Mouse (Mus musculus) frontal cortex, postnatal 10 days (tissue): Measurements from ENCODE around the gene Sf3b6.

Experiments
- DNase-seq, 2 experiments: peaks; one replicate each; pipeline ENCODE4 v3.0.0; 2022; ENCODE audit warnings: low spot score in 2 of 2, mixed read lengths in 1 of 2

Gene Sf3b6

DNA sequence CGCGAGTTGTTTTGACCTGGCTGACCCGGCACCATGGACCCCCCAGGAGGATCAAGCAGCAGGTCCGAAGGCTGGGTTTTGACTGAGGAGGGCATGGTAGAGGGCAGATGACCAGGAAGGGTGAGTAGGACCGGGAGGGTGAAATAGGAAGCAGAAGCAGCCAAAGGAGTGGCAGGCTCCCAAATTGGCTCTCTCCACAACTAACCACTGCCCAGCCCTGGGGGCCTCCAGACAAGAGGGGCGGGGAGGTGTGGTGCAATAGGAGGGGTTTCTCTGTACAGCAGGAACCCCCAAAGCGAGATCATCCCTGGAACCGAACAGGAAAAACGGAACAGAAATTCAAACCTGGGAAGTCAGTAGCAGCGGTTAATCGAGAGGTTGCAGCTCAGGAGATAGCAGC lies 23.4 kb downstream of the Sf3b6 start:
- no peak for DNase-seq

DNA sequence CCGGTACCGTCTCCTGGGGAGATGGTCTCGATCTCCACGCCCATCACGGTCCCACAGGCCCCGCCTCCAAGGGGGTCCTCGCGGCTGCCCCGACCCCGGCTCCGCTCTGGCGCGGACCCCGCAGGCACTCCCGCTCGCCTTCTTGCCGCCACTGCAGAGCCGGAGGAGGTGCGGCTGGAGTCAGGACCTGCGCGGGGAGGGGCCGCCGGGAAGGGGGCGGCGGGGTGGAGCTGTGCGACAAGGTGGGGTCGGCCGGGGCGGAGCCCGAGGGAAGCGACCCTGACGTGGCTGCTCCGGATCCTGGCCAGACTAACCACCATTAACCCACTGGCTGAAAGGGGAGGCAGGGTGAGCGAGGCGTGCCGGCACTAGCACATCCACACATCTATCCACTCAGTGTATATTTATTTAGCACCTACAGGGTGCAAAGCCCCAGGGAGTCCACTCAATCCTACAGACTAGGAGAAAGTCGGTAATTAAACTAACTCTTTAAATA lies 24.1 kb downstream of the Sf3b6 start, which contains the start of gene Fkbp1b:
Gene Fkbp1b, minus strand, starts transcription at position 200 of the 496 bp plus-strand sequence.
- DNase-seq = peak in 1 of 2 experiments; percentile 51

DNA sequence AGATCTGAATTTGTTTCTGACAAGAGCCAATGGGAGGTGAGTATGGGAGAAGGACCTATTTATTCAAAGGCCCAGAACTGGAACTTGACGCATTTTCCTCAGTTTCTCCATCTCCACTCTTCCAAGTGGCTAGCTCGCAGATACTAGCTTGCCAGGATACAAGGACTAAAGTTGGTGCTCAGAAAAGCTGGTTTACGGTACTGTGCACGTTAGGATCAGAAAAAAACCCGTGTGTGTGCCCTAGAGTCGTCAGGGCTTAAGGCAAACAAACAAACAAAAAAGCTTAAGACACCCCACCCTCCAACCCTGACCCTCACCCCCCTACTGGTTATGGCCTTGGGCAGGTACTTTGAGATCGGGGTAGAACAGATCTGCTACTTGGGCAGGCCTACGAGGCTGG lies 25.1 kb downstream of the Sf3b6 start:
- no peak for DNase-seq

DNA sequence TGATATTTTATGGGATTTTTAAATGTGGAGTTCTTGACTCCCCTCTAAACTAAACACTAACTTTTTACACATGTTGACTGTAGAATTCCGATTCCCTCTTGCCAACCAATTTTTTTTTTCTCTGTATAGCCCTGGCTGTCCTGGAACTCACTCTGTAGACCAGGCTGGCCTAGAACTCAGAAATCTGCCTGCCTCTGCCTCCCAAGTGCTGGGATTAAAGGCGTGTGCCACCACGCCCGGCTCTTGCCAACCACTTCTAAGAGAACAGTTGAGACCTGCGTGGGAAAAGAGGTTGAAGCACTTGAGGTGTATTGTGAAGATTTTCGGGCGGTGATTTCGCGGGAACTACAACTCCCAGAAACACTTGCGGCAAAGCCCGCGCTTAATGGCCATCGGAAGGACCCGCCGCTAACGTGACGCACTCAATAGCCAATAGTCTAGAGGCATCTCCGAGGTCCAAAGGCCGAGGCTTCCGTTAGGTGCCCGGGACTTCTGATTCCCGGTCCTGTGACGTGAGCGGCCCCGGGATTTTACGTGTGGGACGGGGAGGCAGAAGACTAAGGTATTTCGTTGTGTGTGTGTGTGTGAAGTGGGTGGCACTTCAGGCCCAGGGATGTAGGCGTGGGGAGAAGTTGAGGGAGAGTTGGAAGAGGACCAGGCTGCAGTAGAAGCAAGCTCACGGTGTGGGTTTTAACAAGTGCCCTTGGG lies 25.7 kb downstream of the Sf3b6 start, which contains the start of gene Wdcp:
Gene Wdcp, plus strand, starts transcription at position 414 of the 708 bp plus-strand sequence.
- peak; percentile 85 to 89 for DNase-seq

DNA sequence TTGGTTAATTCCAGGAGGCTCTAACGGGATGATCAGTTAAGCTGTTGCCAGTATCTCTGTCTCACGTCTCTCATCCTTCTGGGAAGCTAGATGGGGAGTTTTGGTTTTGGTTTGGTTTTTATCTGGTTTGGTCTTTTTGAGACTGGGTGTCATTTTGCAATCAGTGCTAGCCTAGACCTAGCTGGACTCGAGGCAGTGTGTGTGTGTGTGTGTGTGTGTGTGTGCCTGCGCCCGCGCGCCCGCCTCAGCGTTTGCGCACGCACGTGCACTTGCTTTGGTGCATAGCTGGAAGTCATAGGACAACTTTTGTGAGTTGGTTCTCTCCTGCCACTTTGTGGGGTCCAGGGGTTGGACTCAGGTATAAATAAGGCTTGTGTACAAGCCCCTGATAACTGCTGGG lies 26.4 kb downstream of the Sf3b6 start:
- no peak for DNase-seq

DNA sequence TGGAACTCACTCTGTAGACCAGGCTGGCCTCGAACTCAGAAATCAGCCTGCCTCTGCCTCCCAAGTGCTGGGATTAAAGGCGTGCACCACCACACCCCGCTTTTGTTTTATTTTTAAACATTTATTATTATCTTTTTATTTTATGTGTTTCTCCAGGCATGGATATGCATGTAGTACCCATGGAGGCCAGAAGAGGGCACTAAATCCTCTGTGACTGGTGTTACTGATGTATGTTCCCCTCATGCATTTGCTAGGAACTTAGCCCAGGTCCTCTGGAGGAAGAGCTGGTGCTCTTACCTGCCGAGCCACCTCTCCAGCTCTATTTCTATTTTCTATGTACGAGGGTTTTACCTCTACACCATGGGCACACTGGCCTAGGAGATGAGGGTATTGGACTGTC lies 38.8 kb downstream of the Sf3b6 start:
- DNase-seq = no peak

DNA sequence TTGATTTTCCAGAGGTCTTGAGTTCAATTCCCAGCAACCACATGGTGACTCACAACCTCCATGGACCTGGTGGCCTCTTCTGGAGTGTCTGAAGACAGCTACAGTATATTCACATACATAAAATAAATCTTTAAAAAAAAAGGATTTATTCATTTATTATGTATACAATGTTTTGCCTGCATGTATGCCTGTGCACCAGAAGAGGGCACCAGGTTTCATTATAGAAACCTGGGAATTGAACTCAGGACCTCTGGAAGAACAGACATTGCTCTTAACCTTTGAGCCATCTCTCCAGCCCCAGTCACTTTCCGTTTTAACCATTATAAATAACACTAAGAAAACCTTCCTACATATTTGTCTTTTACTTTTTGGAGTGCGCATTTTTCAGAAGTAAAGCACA lies 39.5 kb downstream of the Sf3b6 start:
- DNase-seq = no peak

DNA sequence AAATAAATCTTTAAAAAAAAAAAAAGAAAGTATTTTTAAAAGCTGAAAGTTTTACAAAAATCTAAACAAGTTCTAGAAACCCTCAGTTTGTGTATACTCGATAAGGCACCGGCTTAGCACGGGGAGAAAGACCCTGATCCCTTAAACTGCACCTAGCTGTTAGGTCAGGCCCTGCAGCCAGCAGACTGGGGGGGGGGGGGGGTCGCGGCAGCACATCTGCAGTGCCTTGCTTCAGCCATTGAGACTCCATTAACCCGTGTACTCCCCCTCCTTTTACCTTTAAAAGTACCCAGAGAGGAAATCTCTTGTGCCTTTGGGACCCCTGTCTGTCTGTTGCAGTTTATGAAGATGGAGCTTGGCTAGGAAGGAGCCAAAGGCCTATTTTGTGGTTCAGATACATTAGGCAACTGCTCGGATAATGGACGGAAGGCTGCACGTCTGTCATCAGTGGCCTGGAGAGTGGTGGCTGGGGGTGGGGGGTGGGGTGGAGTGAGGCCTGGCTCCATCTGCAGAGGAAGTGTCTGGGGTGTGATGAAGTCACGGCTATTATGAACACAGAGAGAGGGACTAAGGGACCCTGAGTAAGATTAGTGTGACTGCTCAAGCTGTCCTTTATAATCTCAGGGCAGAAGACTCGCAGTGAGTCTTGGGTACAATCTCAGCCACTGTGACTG lies 42.0 kb downstream of the Sf3b6 start:
- no peak for DNase-seq

DNA sequence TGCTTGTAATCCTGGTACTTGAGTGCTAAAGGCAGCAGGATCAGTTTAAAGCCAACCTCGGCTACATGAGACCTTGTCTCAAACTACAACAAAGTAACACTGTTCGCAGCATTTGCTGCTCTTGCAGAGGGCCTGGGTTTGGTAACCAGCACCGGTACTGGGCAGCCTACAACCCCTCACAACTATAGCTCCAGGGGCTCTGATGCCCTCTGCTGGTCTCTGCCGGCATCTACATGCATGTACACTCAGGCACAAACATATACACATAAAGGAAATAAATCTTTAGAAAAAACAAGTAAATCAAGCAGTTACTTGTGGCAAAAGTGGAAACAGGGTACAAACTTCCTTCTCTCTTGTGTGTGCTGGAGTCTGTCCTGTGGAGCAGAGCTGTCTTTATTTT lies 45.3 kb downstream of the Sf3b6 start:
- no peak for DNase-seq

DNA sequence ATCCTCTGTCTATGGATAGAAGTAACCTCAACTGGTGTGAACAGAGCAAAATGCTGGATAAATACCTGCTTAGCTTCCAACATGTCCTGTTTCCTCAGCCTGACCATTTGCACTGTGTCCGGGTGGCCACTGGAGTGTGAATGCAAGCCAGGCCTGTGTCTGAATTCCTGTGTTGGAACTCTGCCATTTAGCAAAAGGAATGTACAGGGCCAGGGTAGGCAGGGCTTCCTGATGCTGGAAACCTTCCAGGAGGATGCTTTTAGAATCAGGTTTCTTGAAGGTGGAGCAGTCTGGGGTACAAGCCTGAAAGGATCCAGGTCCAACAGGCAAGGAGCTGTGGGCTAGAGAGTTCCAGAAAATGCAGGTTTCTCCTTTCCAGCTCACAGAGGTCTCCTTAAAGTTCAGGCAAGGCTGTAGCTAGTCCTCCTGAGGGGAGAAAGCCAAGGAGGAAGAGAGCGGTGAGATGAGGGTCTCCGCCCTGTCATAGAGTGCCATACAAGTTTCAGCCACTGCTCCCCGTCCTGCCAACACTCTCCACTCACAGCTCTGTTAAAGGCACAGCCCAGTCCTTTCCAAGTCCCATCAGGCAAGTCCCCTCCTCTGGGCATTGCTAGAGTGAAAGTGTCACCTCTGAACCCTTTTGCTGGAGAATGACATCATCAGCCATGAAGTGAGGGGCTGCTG lies 46.5 kb downstream of the Sf3b6 start:
- DNase-seq = no peak

DNA sequence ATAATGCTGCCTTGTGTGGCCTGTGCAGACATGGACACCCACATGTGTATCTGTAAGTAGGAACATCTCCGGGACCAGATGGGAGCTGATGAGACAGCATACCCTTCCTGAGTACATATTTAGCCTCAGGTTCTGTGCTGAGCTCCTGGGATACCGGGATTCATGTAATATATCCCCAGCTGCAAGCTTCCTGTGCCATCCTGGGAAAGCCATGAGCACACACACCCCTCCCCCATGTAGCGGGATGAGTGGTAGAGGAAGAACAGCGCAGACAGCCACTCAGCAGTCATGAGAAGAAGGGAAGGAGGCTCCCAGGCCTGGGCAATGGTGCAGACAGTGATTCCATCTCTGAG lies 47.0 kb downstream of the Sf3b6 start:
- DNase-seq = no peak

DNA sequence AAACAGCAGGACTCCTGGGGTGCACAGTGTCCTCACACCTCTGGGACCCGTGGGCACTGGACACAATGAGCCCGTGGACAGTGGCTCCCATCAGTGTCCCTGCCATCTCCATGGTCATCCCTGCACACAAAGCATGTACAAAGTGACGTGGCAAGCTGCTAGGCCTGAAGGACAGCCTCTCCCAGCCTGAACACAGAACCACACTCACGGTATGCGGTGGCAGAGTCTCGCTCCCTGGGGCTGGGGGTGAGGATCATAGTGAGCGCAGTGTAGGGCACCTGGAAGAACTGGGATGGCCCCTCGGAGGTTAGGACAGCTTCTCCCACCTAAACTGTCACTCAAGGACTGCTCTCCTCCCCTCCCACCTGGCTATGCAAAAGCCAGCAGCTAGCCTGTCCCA lies 51.6 kb downstream of the Sf3b6 start:
- DNase-seq = no peak

DNA sequence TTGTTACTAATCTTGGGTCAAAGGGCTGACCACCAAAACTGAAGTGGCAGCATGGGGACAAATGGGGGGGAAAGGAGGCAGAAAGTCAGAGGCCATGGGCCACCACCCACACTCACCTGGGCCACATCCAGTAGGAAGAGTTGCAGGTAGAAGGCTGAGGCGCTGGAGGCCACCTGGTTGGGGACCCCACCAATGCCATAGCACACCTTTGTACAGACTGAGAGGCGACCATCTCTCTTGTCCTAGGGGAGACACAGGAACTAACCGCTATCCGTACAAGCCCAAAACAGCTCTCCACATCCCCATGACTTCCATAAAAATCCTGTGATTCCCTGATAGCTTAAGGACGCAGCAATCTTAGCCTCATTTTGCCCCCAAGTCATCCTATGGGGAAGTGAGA lies 53.9 kb downstream of the Sf3b6 start:
- no peak for DNase-seq

DNA sequence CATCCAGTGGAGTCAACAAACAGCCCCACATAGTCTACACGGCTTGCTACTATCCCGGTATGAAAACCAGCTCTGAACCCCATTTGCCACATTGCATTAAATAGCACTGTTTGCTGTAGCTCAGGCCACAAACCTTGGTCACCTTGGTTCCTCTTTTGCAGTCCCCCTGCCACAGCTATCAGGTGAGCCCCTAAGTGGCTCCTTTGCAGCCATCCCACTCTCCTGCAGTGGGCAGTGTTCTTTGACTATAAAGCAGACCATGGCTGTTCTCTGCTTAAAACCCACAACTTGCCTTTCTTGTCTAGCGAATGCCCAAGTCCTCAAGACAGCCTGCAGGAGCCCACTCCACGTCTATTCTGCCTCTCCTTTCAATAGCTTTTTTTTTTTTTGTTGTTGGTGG lies 54.9 kb downstream of the Sf3b6 start:
- DNase-seq = no peak

DNA sequence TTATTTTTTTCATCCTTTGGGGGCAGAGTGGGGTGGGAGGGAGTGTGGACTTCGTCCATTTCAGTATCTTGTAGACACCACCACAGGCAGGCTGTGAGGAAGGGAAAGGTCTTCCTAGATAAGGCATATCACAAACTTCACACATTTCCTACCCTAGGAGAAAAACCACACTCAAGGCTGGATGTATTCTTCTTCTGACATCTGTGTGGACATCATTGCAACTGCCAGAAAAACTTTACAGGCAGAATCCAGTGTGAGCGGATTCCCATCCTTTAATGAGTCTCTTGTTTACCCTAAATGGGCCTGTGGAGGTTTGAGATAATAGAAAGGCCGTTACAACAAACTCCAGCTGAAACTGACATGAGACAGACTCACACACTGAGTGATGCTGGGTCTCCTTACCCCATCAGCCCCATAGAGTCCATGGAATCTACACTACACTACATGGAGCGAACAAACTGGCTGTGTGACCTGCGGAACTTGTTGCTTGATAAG lies 55.7 kb downstream of the Sf3b6 start:
- DNase-seq = no peak

DNA sequence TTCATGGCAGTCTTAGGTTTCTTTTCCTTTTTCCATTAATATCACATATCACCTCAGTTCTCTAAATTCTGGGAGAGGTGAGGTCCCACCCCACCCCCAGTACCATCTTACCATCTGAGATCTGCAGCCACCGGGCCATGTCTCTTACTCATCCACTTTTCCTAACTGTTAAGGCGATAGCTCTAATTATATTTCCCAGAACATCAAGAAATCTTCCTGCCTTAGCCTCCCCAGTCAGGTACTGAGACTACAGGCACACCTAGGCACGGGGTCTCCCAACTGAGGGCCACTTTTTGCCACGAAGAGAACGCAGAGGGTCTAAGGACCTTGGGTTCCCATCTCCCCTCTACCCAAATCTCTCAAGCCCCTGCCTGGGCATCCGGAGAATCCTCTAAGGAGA lies 56.2 kb downstream of the Sf3b6 start:
- DNase-seq = no peak

DNA sequence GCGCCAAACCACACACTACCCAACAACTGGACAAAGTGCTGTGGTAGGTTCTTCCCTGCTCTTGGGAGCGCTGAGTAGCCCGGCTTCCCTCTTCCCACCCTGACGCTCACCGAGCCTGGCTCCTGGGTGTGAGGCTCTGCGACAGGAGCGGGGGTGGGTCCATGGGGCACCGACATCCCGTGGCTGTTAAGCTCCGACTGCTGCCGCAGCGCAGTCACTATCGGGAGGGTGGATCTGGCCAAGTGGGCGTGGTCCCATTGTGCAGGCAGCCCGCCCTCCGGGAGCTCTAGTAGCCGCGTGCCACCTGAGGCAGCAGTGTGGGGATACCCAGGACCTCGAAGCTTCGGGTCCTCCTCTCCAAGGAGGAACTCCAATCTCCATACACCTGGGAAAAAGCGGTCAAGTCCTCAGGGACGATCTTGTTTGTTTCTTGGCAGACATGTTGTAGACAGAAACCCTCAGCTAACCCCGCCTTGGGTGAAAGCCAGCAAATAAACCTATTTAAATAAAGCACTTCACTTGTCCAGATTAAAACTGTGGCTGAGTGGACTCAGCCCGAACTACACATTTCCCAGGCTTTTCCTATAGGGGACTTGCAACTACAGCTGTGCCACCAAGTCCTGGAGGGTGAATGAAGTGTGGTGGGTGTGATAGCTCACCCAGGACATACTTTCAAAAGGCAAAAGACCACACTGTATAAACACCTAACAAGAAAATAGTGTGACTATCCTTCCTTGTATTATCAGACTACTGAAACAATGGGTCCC lies 57.0 kb downstream of the Sf3b6 start, which contains the start of gene Mfsd2b:
Gene Mfsd2b, minus strand, starts transcription at position 199 of the 767 bp plus-strand sequence.
- peak; percentile 36 to 39 for DNase-seq

DNA sequence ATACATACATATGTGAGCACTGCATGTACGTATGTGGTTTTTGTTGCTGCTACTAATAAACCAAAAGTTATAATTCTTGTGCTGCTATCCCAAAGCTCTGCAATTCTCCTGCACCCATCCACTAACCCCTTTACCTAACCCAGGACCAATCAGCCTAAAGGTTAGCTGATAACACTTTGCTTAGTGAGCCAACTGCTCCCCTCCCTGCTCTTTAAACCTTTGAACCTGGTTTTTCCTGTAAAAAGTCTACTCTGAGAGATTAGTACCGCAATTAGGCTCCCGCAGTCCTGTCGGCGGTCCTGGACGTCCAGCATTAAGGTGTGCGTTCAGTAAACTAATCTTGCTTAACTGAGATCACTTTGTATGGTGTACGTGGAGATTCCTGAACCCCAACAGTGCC lies 58.3 kb downstream of the Sf3b6 start:
- no peak for DNase-seq
